Mouse (Mus musculus): ENCODE data around the gene Nepro. TPM values are rescaled to one million over a fixed set of nuclear protein-coding genes. Genes with fewer than 3 reads are reported as not detected.

Nepro gene
- 5.0 TPM for polyA plus RNA-seq (2014; fragmentation: Illumina TruSeq; extraction: RNeasy Lipid Tissue Mini Kit (QIAGEN cat#74804); ENCODE audit: low read depth, low replicate concordance)

DNA sequence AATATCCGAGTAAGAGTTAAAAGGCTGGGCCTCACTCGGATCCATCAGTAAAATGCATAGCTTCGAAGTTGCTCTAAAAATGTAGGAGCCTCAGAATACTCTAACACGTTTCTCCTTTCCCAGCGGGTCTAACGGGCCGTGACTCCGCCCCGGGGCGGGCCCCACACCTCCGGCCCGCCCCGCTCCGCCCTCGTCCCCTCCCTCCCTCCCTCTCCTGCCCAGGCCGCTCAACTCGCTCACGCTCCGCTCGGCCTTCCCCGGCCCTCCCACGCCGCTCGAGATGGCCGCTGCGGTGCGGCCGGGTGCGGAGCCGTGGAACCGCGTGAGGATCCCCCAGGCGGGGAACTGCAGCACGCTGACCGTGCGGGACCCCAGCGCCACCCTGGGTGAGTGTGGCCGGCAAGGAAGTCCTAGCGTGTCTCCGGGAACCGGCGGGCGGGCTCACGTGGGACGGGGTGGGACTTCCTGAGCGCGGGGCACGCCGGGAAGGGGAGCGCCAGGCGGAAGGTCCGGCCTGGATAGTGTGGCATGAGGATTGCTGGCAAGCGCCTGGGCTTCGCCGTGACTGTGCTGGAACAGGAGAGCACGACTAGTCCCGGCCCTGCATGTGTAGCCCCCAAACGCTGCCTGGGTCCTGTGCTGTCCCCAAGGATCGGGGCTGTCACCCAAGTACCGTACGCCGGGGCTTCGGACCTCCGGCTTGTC, at the start of gene Nepro:
Nepro (plus strand) TSS at position 219 of the 705 bp plus-strand sequence.

DNA sequence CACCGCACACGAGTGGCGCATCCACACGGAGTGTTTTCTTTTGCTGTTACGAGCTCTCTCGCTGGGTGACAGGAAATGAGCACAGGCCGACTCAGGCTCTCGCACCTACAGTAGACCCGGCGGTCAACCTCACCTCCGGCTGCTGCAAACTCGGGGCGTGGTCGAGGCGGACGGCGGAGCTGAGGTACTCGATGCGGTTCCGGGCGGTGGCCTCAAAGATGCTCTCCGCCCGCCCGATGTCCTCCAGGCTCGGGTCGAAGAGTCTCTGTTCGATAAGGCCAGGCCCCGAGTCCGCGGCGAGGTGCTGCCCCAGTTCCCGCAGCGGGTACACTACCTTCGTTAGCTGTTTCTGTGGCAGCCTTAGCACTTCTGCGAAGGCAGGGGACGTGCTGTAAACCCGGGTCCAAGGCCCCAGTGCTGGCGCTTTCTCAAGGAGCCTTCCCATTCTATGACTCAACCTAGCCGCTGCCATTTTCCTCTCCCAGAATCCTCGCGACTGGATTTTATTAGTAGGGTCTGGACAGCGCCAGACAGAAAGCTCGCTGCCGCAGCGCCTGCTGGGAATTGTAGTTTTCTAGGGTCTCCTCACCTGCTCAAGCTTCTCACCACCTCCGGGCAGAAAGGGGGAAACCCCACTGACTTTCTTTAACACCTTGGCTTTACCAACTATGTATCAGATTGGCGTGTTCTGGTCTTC, 21.9 kb downstream of the Nepro start, which contains the start of gene Gtpbp8:
Gtpbp8 (minus strand) TSS at position 498 of the 697 bp plus-strand sequence.

DNA sequence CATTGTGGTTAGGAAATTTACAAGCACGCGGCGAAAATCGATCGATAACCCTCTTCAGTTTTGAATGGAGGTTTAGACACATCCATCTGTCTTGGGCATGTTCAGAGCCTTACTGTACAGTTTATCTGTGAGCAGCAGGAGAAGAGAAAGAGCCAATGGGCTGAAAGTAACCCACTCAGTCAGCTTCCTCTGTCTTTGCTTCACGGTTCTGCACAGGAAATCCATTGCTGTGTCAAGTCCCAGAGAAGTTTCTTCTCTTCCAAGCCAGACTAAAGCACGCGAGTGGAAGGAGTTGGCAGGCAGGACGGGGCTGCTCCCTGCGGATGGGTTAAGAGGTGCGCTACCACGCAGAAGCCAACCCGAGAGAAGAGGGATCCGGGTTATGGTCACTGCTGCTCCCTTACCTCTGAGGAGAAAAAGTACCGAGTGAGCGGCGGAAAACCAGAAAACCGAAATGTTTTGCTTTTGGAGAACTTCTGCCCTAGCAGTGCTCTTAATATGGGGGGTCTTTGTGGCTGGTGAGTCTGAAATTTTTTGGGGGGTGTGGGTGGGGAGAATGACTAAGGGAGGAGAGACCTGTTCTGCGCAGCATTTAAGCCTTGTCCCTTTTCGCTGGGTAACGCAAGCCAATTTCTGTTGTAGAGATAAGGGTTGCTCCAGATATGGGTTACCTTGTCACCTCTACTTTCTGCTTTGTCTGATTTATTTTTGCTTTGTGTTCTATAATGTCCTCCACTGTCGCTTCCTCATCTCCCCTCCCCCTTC, 41.6 kb downstream of the Nepro start, which contains the start of gene Cd200r1:
Cd200r1 (plus strand) TSS at position 182 of the 765 bp plus-strand sequence.

Other genes starting within 250 kb of the Nepro start
- gene Boc, start 165.4 kb upstream of the Nepro start, polyA plus RNA-seq (2014; fragmentation: Illumina TruSeq; extraction: RNeasy Lipid Tissue Mini Kit (QIAGEN cat#74804); ENCODE audit: low read depth, low replicate concordance), result not detected
- gene Gtpbp8, start 22.1 kb downstream of the Nepro start, polyA plus RNA-seq (2014; fragmentation: Illumina TruSeq; extraction: RNeasy Lipid Tissue Mini Kit (QIAGEN cat#74804); ENCODE audit: low read depth, low replicate concordance), result 35.3 TPM
- 2.4 TPM for gene Cd200r1, start 41.4 kb downstream of the Nepro start, polyA plus RNA-seq (2014; fragmentation: Illumina TruSeq; extraction: RNeasy Lipid Tissue Mini Kit (QIAGEN cat#74804); ENCODE audit: low read depth, low replicate concordance)
- gene Cd200r4, start 87.4 kb downstream of the Nepro start, polyA plus RNA-seq (2014; fragmentation: Illumina TruSeq; extraction: RNeasy Lipid Tissue Mini Kit (QIAGEN cat#74804); ENCODE audit: low read depth, low replicate concordance), result 0.53 TPM
- gene Cd200r2, start 142.8 kb downstream of the Nepro start, polyA plus RNA-seq (2014; fragmentation: Illumina TruSeq; extraction: RNeasy Lipid Tissue Mini Kit (QIAGEN cat#74804); ENCODE audit: low read depth, low replicate concordance), result not detected
- not detected for gene Cd200r3, start 219.4 kb downstream of the Nepro start, polyA plus RNA-seq (2014; fragmentation: Illumina TruSeq; extraction: RNeasy Lipid Tissue Mini Kit (QIAGEN cat#74804); ENCODE audit: low read depth, low replicate concordance)